Mouse (Mus musculus) liver, embryonic 14.5 days (tissue): ENCODE measurements around the gene D5Ertd579e.

Experiments used
- CTCF ChIP-seq: IDR thresholded peaks from 2 replicates; pipeline ENCODE4 v1.5.1; 2016; ENCODE audit warnings: antibody characterized with exemption, low read depth, control low read depth
- EP300 ChIP-seq: IDR thresholded peaks from 2 replicates; pipeline ENCODE4 v1.6.1; 2016; ENCODE audit warnings: antibody characterized with exemption, low read depth

GRCm38 (mm10) chr5:36618356-36618755 lies 77.5 kb downstream of the D5Ertd579e start:
- TF ChIP-seq CTCF (no peak), EP300 (no peak)
